Mouse (Mus musculus) olfactory bulb, adult 2 months (tissue): ENCODE measurements around the gene Bbs7. TPM values are rescaled to one million over a fixed set of nuclear protein-coding genes. Genes with fewer than 3 reads are reported as not detected.
"Not testable (repeated sequence)": the region's sequence is repeated elsewhere in the genome, so short reads cannot be mapped to it uniquely, and the experiment has no call there.

ENCODE experiments used
- H3K27ac ChIP-seq: fragments of 200-500 bp; 2 replicates; pipeline ENCODE4 v1.5.1; 2012; ENCODE audit warnings: low read depth, low read length; ENCODE audit not compliant: insufficient read depth
- H3K4me1 ChIP-seq: fragments of 200-500 bp; 2 replicates; pipeline ENCODE4 v1.6.1; 2012; ENCODE audit warnings: low read length; ENCODE audit not compliant: control insufficient read depth, insufficient read depth
- H3K4me3 ChIP-seq: fragments of 200-500 bp; 2 replicates; pipeline ENCODE4 v1.5.1; 2012; ENCODE audit warnings: mild to moderate bottlenecking, low read depth, low read length, moderate library complexity; ENCODE audit not compliant: insufficient read depth
- CTCF ChIP-seq: fragments of 200-500 bp; IDR thresholded peaks from 2 replicates; pipeline ENCODE4 v1.5.1; 2012; ENCODE audit warnings: low read depth, mild to moderate bottlenecking, low read length, moderate library complexity; ENCODE audit not compliant: insufficient read depth
- POLR2A ChIP-seq: fragments of 200-500 bp; IDR thresholded peaks from 2 replicates; pipeline ENCODE4 v1.6.1; 2012; ENCODE audit warnings: mild to moderate bottlenecking, low read depth, low read length, moderate library complexity; ENCODE audit not compliant: insufficient read depth
- WGBS: fragments of 180-500 bp; shearing (Covaris S2); methylation state at CpG from one replicate; pipeline ENCODE4 v1.1.7; 2018; 5-methylcytosine and 5-hydroxymethylcytosine counted together
- polyA plus RNA-seq: library from polyadenylated mRNA; stranded (reverse); fragments of >200 nt; gene quantifications from 2 replicates; pipeline ENCODE4 v1.2.4, GENCODE M21; 2012; ENCODE audit warnings: low replicate concordance; ENCODE audit not compliant: missing spikeins, insufficient read depth, insufficient read length

Gene Bbs7
- polyA plus RNA-seq, 1 experiment = not detected

DNA sequence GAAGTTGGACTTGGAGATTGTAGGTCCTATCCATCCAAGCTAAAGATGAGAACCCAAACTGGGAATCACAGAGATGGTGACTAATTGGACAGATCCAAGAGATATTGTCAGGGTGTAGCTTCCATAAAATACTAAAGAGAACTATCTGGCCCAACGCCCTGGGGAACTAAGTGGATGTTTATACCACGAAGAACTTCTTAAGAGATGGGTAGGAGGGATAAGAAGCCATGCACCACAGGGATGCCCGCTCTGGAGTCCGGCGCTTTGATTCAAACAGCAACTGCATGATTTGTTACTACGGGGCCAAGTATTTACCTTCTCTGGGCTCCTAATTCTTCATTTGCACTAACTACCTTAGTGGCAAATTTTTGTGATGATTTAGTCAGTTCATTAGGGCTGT lies 590 bp downstream of the Bbs7 start:
- H3K4me1 ChIP-seq = 0 out of 2 replicates have a peak, but pooled peaks cover 4% of the 10 kb centered on the region
- H3K27ac ChIP-seq = 0 out of 2 replicates have a peak overlapping the region, but pooled peaks have one; percentile 34
- WGBS = 2% methylated on average over 6 of the region's 6 CpGs
- TF ChIP-seq POLR2A (no peak), CTCF (no peak)
- H3K4me3 ChIP-seq = peak overlapping the region; percentile 63

GRCm38 (mm10) chr3:36605894-36606783 lies 7.1 kb downstream of the Bbs7 start:
- 89% methylated on average over 7 of the region's 7 CpGs for WGBS
- no peaks in the 10 kb centered on the region for H3K4me1 ChIP-seq
- TF ChIP-seq CTCF = no peak
- no peak for TF ChIP-seq POLR2A
- H3K27ac ChIP-seq = no peak overlapping the region
- no peak overlapping the region for H3K4me3 ChIP-seq

DNA sequence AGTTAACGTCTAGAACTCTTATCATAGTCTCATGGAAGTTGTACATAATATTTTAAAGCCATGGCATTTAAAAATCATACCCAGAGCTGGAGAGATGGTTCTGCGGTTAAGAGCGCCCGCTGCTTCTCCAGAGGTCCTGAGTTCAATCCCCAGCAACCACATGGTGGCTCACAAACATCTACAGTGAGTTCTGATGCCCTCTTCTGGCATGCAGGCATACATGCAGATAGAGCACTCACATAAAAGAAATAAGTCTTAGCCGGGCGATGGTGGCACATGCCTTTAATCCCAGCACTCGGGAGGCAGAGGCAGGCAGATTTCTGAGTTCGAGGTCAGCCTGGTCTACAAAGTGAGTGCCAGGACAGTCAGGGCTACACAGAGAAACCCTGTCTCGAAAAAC lies 13.5 kb downstream of the Bbs7 start:
- not testable (repeated sequence) for H3K4me3 ChIP-seq, H3K4me1 ChIP-seq, H3K27ac ChIP-seq
- 89% methylated on average over 9 of the region's 9 CpGs for WGBS

GRCm38 (mm10) chr3:36598811-36599210 lies 14.5 kb downstream of the Bbs7 start:
- 62% methylated on average over 3 of the region's 3 CpGs for WGBS
- Histone ChIP-seq H3K4me1 (no peaks in the 10 kb centered on the region), H3K27ac (no peak overlapping the region), H3K4me3 (no peak overlapping the region)
- TF ChIP-seq POLR2A (no peak), CTCF (no peak)

DNA sequence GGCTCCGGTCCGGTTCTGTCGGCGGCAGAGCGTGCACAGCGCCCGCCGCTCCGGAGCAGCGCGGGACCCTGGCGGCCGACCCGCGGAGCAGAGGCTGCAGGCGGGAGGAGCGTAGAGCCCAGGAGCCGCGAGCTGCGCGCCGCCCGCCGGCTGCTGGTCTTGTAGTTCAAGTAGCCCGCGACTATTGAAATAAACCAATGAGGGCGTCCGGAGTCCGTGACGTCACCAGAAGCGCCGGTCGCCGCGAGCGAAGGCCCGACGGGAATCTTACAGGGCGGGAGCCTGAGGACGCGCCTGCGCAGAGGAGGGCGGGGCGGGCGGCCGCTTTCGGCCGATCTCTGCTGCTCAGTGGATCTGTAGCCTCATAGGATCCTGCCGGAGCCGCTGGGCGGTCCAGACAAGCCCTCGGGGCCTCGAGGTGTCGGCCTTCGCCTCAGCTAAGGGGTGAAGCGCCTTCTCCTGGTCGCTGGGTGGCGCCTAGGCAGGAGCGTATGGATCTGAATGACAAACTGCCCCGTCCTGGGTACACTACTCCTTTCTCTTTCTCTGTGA lies 41.4 kb downstream of the Bbs7 start, which contains the start of gene Ccna2:
Gene Ccna2 (minus strand): TSS at position 324 of the 552 bp plus-strand sequence.
- under 1% methylated on average over 60 of the region's 60 CpGs for WGBS
- peak within 1 kb of the TSS; percentile 56 for H3K4me3 ChIP-seq
- TF ChIP-seq POLR2A (peak; percentile 72; the same call in 1 of the 2 replicates), CTCF (no peak)

GRCm38 (mm10) chr3:36571361-36571826 lies 41.9 kb downstream of the Bbs7 start:
- H3K27ac ChIP-seq = no peak overlapping the region
- peaks cover 5% of the 10 kb centered on the region for H3K4me1 ChIP-seq
- H3K4me3 ChIP-seq = peak overlapping the region; percentile 56
- TF ChIP-seq POLR2A = no peak
- TF ChIP-seq CTCF = no peak
- under 1% methylated on average over 46 of the region's 46 CpGs for WGBS

More for the DNA sequence above, 41.4 kb downstream of the Bbs7 start, which contains the start of gene Ccna2:
- Histone ChIP-seq H3K27ac (0 out of 2 replicates have a peak within 1 kb of the TSS, but pooled peaks have one; percentile 74), H3K4me1 (peaks cover 5% of the 10 kb centered on the region)

DNA sequence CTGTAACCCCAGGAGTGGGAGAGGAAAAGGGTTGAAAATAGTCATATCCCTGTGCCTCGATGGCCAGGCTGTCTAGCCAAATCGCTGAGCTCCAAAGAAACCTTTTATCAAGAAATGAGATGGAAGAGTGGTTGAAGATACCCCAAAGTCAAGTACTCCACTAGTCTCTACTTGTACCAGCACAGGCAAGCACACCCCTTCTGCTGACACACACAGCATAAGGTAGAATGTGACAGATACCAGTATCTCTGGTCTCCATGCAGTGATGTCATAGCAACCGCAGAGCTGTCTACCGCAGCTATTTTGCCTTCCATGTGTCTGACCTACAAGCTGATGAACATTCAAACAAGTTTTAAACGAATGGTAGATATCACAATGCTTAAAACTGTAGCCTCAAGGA lies 43.4 kb downstream of the Bbs7 start:
- TF ChIP-seq POLR2A (no peak), CTCF (no peak)
- no peak overlapping the region for H3K4me3 ChIP-seq
- H3K4me1 ChIP-seq = peaks cover 5% of the 10 kb centered on the region
- no peak overlapping the region for H3K27ac ChIP-seq
- 74% methylated on average over 5 of the region's 5 CpGs for WGBS

- WGBS = 90% methylated on average over 3 of the region's 3 CpGs
- TF ChIP-seq CTCF (no peak), POLR2A (no peak)
- no peaks in the 10 kb centered on the region for H3K4me1 ChIP-seq
- H3K27ac ChIP-seq = no peak overlapping the region
- H3K4me3 ChIP-seq = no peak overlapping the region
Observed at GRCm38 (mm10) chr3:36563666-36564065, 49.6 kb downstream of the Bbs7 start.

DNA sequence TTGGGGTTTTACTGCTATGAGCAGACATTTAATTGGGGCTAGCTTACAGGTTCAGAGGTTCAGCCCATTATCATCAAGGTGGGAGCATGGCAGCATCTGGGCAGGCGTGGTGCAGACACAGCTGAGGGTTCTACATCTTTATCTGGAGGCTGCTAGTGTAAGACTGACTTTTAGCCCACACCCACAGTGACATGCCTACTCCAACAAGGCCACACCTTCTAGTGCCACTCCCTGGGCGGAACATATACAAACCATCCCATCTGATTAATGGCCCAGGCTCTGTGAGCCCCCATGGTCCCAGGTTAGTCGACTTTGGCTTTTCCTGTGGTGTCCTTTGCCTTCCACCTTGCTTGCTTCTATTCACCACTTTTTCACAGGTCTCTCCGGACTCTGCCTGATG lies 53.7 kb downstream of the Bbs7 start:
- 84% methylated on average over 4 of the region's 4 CpGs for WGBS
- TF ChIP-seq CTCF = no peak
- TF ChIP-seq POLR2A = no peak
- Histone ChIP-seq H3K4me1 (no peaks in the 10 kb centered on the region), H3K4me3 (no peak overlapping the region), H3K27ac (no peak overlapping the region)
